Comparison of ENCODE assay signal across 8 mouse cellular contexts in genomic region chr15:51709871-51710655, GRCm38 (mm10).
DNase-seq lines count a peak whose midpoint lies in the region; ATAC-seq and TF ChIP-seq lines count a peak whose summit lies in the region.

No protein-coding gene starts in this region.

- ATAC-seq in forebrain, embryonic 13.5 days = peak; percentile 95
- ATAC-seq in heart, embryonic 14.5 days (ENCODE audit: insufficient number of reproducible peaks, insufficient read depth, low FRiP score, low read depth) = no peak; the same call in 1 of the 2 replicates
- ATAC-seq in midbrain, embryonic 13.5 days = peak; percentile 92
- no peak for ATAC-seq in megakaryocyte-erythroid progenitor cell, adult 5-6 weeks (replicated peaks; ENCODE audit: low FRiP score, low TSS enrichment, poor library complexity, severe bottlenecking)

- no peaks in the 10 kb centered on the region for H3K27me3 ChIP-seq in forebrain, embryonic 13.5 days
- H3K27me3 ChIP-seq in heart, embryonic 14.5 days (ENCODE audit: control insufficient read depth, insufficient read depth, low read length) = no peaks in the 10 kb centered on the region; the same call in 1 of the 2 replicates
- no peaks in the 10 kb centered on the region for H3K27me3 ChIP-seq in midbrain, embryonic 13.5 days

- H3K9ac ChIP-seq in forebrain, embryonic 13.5 days = no peak overlapping the region; the same call in 1 of the 2 replicates
- peak overlapping the region; percentile 22; the same call in 1 of the 2 replicates for H3K9ac ChIP-seq in heart, embryonic 14.5 days (ENCODE audit: low read length)
- no peak overlapping the region for H3K9ac ChIP-seq in midbrain, embryonic 13.5 days (replicated peaks)

- 27% methylated on average over 13 of the region's 13 CpGs for WGBS in forebrain, embryonic 13.5 days
- 21% methylated on average over 13 of the region's 13 CpGs for WGBS in heart, embryonic 14.5 days
- WGBS in midbrain, embryonic 13.5 days = 42% methylated on average over 13 of the region's 13 CpGs

- peak; percentile 57 for DNase-seq in ovary, adult 18-20 months (ENCODE audit: low spot score)
- DNase-seq in ovary, postnatal 14 days (ENCODE audit: low spot score) = no peak
- DNase-seq in layer of hippocampus, adult 2 months (ENCODE audit: low spot score in 2 of 2) = peak; percentile 44 to 57
- DNase-seq in urinary bladder, postnatal 25 days (ENCODE audit: low spot score) = no peak

- no peak overlapping the region for H3K4me3 ChIP-seq in forebrain, embryonic 13.5 days
- H3K4me3 ChIP-seq in heart, embryonic 14.5 days (ENCODE audit: control insufficient read depth in 1 of 2, insufficient read depth in 1 of 2, low read depth in 1 of 2, low read length in 2 of 2) = no peak overlapping the region
- no peak overlapping the region for H3K4me3 ChIP-seq in layer of hippocampus, adult 2 months
- H3K4me3 ChIP-seq in midbrain, embryonic 13.5 days (replicated peaks) = no peak overlapping the region

- H3K27ac ChIP-seq in forebrain, embryonic 13.5 days = peak overlapping the region; percentile 25; the same call in 1 of the 2 replicates
- peak overlapping the region; percentile 42 to 49 for H3K27ac ChIP-seq in heart, embryonic 14.5 days (replicated peaks in 1 of 2; ENCODE audit: control insufficient read depth in 1 of 2, insufficient read depth in 1 of 2, low read depth in 2 of 2, low read length in 2 of 2)
- H3K27ac ChIP-seq in layer of hippocampus, adult 2 months = peak overlapping the region; percentile 72
- H3K27ac ChIP-seq in midbrain, embryonic 13.5 days = peak overlapping the region; percentile 27

- TF ChIP-seq CTCF in layer of hippocampus, adult 2 months (conservative IDR thresholded peaks at IDR 0.05) = no peak

- no peaks in the 10 kb centered on the region for H3K36me3 ChIP-seq in forebrain, embryonic 13.5 days (ENCODE audit: poor library complexity, severe bottlenecking)
- H3K36me3 ChIP-seq in heart, embryonic 14.5 days (ENCODE audit: control insufficient read depth, insufficient read depth, low read length) = no peaks in the 10 kb centered on the region
- H3K36me3 ChIP-seq in midbrain, embryonic 13.5 days = no peaks in the 10 kb centered on the region

- H3K9me3 ChIP-seq in forebrain, embryonic 13.5 days (replicated peaks) = no peaks in the 10 kb centered on the region
- no peaks in the 10 kb centered on the region for H3K9me3 ChIP-seq in heart, embryonic 14.5 days (ENCODE audit: control insufficient read depth, low read length)
- H3K9me3 ChIP-seq in midbrain, embryonic 13.5 days = no peaks in the 10 kb centered on the region

- H3K4me1 ChIP-seq in forebrain, embryonic 13.5 days = peaks cover 14% of the 10 kb centered on the region
- peaks cover 9 to 25% of the 10 kb centered on the region in 2 experiments for H3K4me1 ChIP-seq in heart, embryonic 14.5 days (ENCODE audit: control insufficient read depth in 2 of 2, insufficient read depth in 2 of 2, low read length in 2 of 2)
- peaks cover 13% of the 10 kb centered on the region for H3K4me1 ChIP-seq in midbrain, embryonic 13.5 days (replicated peaks)

- peak overlapping the region; percentile 26; the same call in 1 of the 2 replicates for H3K4me2 ChIP-seq in forebrain, embryonic 13.5 days
- H3K4me2 ChIP-seq in heart, embryonic 14.5 days (ENCODE audit: low read length) = peak overlapping the region; percentile 39
- H3K4me2 ChIP-seq in midbrain, embryonic 13.5 days (replicated peaks) = no peak overlapping the region

Comparison
In these comparisons a context has a peak if more than half of its experiments do, and no peak if none do; other contexts are left out.
1. DNase-seq: peak in ovary, adult 18-20 months (single experiment) and layer of hippocampus, adult 2 months (2 of 2); none in ovary, postnatal 14 days (single experiment) and urinary bladder, postnatal 25 days (single experiment).
2. ATAC-seq: peak in forebrain, embryonic 13.5 days (single experiment) and midbrain, embryonic 13.5 days (single experiment); none in heart, embryonic 14.5 days (single experiment) and megakaryocyte-erythroid progenitor cell, adult 5-6 weeks (single experiment).
3. Peak in every context shown above with its lines, with median percentiles within 50 percentile points of each other: H3K27ac ChIP-seq.